Mouse (Mus musculus) hindbrain, embryonic 10.5 days (tissue): Measurements from ENCODE around the gene Gmnc. TPM values are rescaled to one million over a fixed set of nuclear protein-coding genes. Genes with fewer than 3 reads are reported as not detected.

ENCODE experiments used
- DNase-seq: peaks from one replicate; pipeline ENCODE4 v3.0.0-alpha.2; 2017; ENCODE audit warnings: low spot score
- H3K27ac ChIP-seq: fragments of 300-500 bp; sonication (generic); 2 replicates; pipeline ENCODE4 v1.5.1; 2016; ENCODE audit warnings: mild to moderate bottlenecking, moderate library complexity
- H3K27me3 ChIP-seq: fragments of 300-500 bp; sonication (generic); 2 replicates; pipeline ENCODE4 v1.6.1; 2016; ENCODE audit warnings: mild to moderate bottlenecking; ENCODE audit not compliant: poor library complexity, insufficient read depth, severe bottlenecking
- H3K36me3 ChIP-seq: fragments of 300-500 bp; sonication (generic); 2 replicates; pipeline ENCODE4 v1.6.1; 2016; ENCODE audit warnings: mild to moderate bottlenecking, moderate library complexity
- H3K4me1 ChIP-seq: fragments of 300-500 bp; sonication (generic); replicated peaks from 2 replicates; pipeline ENCODE4 v1.6.1; 2016; ENCODE audit warnings: mild to moderate bottlenecking
- H3K4me3 ChIP-seq: fragments of 300-500 bp; sonication (generic); 2 replicates; pipeline ENCODE4 v1.5.1; 2016; ENCODE audit warnings: mild to moderate bottlenecking, moderate library complexity
- H3K9me3 ChIP-seq: fragments of 300-500 bp; sonication (generic); 2 replicates; pipeline ENCODE4 v1.6.1; 2016; ENCODE audit warnings: mild to moderate bottlenecking, moderate library complexity
- WGBS: fragments of 180-500 bp; shearing (Covaris S2); methylation state at CpG from one replicate; pipeline ENCODE4 v1.1.7; 2016; 5-methylcytosine and 5-hydroxymethylcytosine counted together
- polyA plus RNA-seq: library from polyadenylated mRNA; unstranded; fragments of >200 nt; fragmentation: Nextera tagmentation; extraction: Ambion mirVana; gene quantifications from 2 replicates; pipeline ENCODE4 v1.2.1, GENCODE M21; 2016

The Gmnc gene
- polyA plus RNA-seq, 1 experiment from 2014 or later: 0.90 TPM

GRCm38 (mm10) chr16:26961971-26962370 is 29.5 kb downstream of the Gmnc start:
- H3K27ac ChIP-seq: no peak overlapping the region
- H3K9me3 ChIP-seq: no peaks in the 10 kb centered on the region
- H3K4me1 ChIP-seq: no peaks in the 10 kb centered on the region
- no peak for DNase-seq
- no peaks in the 10 kb centered on the region for H3K36me3 ChIP-seq
- no peak overlapping the region for H3K4me3 ChIP-seq
- peaks cover 4% of the 10 kb centered on the region for H3K27me3 ChIP-seq

- Histone ChIP-seq H3K4me1 (no peaks in the 10 kb centered on the region), H3K27ac (no peak overlapping the region), H3K4me3 (no peak overlapping the region), H3K9me3 (no peaks in the 10 kb centered on the region), H3K27me3 (no peaks in the 10 kb centered on the region), H3K36me3 (no peaks in the 10 kb centered on the region)
- WGBS: 87% methylated on average over 3 of the region's 3 CpGs
- DNase-seq: no peak
Observed at GRCm38 (mm10) chr16:26951601-26952000, 39.9 kb downstream of the Gmnc start.

DNA sequence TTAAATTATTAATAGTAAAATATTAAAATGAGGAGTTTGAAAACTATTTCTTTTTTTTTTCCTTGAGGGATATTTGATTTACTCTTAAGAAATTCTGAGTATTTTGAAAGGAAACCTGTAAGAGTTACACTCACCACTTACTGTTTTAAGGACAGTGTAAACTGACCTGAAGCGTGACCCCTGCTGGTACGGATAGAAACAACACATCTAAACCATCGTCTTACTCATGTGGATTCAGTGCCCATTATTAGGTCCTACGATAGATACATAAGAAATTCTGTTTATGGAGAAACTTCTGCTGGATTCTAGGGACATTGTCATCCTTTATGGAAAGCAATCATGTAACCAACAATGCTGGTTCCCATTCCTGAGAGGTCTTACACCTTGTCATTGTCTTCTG is 41.2 kb downstream of the Gmnc start:
- H3K9me3 ChIP-seq: no peaks in the 10 kb centered on the region
- no peaks in the 10 kb centered on the region for H3K4me1 ChIP-seq
- no peaks in the 10 kb centered on the region for H3K36me3 ChIP-seq
- WGBS: 54% methylated on average over 4 of the region's 4 CpGs
- H3K27me3 ChIP-seq: no peaks in the 10 kb centered on the region
- H3K27ac ChIP-seq: no peak overlapping the region
- no peak for DNase-seq
- no peak overlapping the region for H3K4me3 ChIP-seq

DNA sequence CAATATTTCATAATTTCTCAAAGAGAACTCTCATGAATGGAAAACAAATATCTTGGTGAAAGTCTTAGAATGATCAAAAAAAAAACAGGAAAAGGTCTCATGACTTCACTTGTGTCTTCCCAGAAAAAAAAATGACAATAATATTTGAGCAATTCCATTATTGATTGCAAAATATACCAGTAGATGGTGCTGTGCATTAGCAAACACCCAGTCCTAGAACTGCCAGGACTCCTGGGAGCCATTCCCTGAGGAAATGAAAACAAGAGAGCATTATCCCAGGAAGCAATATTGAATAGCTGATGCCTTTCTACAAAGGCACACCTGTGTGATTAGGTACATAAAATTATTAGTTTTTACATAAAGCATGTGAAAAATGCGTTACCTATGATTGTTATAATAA is 87.5 kb downstream of the Gmnc start:
- DNase-seq: no peak
- no peaks in the 10 kb centered on the region for H3K4me1 ChIP-seq
- H3K27me3 ChIP-seq: no peaks in the 10 kb centered on the region
- WGBS: 85% methylated on average over 1 of the region's 1 CpGs
- H3K4me3 ChIP-seq: no peak overlapping the region
- no peak overlapping the region for H3K27ac ChIP-seq
- H3K9me3 ChIP-seq: no peaks in the 10 kb centered on the region
- no peaks in the 10 kb centered on the region for H3K36me3 ChIP-seq

DNA sequence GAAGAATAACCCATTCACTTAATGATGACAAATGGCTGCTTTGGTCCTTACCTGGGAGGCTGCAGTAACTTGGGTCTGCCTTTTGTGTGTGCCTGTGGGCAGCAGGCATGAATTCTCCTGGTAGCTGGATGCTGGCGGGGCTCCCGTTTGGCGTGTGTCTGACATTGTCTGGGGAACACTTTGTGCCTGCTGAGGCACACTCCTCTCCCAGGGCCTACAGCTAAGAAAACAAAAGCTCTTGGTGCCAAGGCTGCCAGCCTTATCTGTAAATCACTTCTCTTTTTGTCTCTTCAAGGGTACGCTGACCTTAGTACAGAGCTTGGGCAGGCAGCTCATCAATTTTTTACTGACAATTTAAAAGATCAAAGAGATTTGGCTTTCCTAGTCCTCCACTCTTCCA is 90.0 kb downstream of the Gmnc start:
- H3K4me3 ChIP-seq: no peak overlapping the region
- H3K27me3 ChIP-seq: no peaks in the 10 kb centered on the region
- 35% methylated on average over 4 of the region's 4 CpGs for WGBS
- H3K27ac ChIP-seq: no peak overlapping the region
- no peaks in the 10 kb centered on the region for H3K9me3 ChIP-seq
- DNase-seq: no peak
- H3K36me3 ChIP-seq: no peaks in the 10 kb centered on the region
- H3K4me1 ChIP-seq: no peaks in the 10 kb centered on the region

DNA sequence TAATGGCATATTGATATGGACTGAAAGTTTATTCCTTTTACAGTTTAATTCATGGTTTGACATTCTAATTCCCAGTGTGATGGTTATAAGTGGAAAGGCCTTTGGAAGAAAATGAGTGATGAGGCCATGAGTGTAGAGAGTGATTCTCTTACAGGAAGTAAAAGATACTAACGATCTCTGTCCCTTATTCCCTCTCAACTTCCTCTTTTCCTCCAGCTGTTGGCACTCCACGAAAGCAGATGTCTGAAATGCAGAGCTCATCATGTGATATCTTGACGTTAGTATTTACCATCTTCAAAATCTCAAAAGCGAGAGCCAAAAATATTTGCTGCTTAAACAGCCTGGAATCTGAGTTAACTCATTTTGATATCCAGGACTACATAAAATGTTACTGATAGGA is 105.1 kb downstream of the Gmnc start:
- no peak overlapping the region for H3K4me3 ChIP-seq
- H3K9me3 ChIP-seq: no peaks in the 10 kb centered on the region
- H3K27ac ChIP-seq: no peak overlapping the region
- H3K4me1 ChIP-seq: no peaks in the 10 kb centered on the region
- DNase-seq: no peak
- no peaks in the 10 kb centered on the region for H3K27me3 ChIP-seq
- 83% methylated on average over 4 of the region's 4 CpGs for WGBS
- no peaks in the 10 kb centered on the region for H3K36me3 ChIP-seq

DNA sequence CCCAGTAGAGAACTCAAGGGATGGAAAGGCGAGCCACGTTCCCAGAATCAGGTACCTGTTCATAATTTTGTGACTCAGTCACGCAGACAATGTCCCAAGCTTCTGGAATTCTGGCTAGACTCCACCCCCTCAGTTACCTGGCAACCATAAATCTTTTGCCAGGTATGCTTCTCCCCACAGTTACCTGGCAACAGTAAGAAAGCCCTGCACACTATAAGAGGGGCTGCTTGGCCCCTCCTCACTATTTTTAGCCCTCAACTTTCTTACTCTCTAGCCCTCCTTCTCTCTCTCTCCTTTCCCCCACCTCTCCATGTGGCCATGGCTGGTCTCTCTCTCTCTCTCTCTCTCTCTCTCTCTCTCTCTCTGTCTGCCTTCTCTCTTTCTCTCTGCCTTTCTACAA is 114.6 kb downstream of the Gmnc start:
- Histone ChIP-seq H3K9me3 (no peaks in the 10 kb centered on the region), H3K4me3 (no peak overlapping the region), H3K36me3 (no peaks in the 10 kb centered on the region), H3K27me3 (no peaks in the 10 kb centered on the region), H3K27ac (no peak overlapping the region), H3K4me1 (no peaks in the 10 kb centered on the region)
- no peak for DNase-seq
- 80% methylated on average over 3 of the region's 3 CpGs for WGBS
